Mouse (Mus musculus) left cerebral cortex, postnatal 25 days (tissue): ENCODE results near the gene 2610301B20Rik. TPM values are rescaled to one million over a fixed set of nuclear protein-coding genes. Genes with fewer than 3 reads are reported as not detected.

Experiments used
- DNase-seq, 2 experiments: peaks; one replicate each; pipeline ENCODE4 v3.0.0; 2022; ENCODE audit warnings: low spot score in 2 of 2, mixed read lengths in 1 of 2
- intact Hi-C: fragments of 180-260 bp; cut with DNase I; formaldehyde crosslinking; loops from one replicate; pipeline ENCODE4 v1.15.1; 2025
- microRNA-seq, 2 experiments: library from miRNA; unstranded; fragments of <30 nt; microRNA quantifications; one replicate each; pipeline ENCODE4 v1.2.0; 2022
- total RNA-seq, 2 experiments: library from RNA; stranded (reverse); gene quantifications; 2 replicates each; pipeline ENCODE4 v1.2.3; 2021

2610301B20Rik gene
- total RNA-seq, 2 experiments from 2014 or later = 32.6 to 34.3 TPM

DNA sequence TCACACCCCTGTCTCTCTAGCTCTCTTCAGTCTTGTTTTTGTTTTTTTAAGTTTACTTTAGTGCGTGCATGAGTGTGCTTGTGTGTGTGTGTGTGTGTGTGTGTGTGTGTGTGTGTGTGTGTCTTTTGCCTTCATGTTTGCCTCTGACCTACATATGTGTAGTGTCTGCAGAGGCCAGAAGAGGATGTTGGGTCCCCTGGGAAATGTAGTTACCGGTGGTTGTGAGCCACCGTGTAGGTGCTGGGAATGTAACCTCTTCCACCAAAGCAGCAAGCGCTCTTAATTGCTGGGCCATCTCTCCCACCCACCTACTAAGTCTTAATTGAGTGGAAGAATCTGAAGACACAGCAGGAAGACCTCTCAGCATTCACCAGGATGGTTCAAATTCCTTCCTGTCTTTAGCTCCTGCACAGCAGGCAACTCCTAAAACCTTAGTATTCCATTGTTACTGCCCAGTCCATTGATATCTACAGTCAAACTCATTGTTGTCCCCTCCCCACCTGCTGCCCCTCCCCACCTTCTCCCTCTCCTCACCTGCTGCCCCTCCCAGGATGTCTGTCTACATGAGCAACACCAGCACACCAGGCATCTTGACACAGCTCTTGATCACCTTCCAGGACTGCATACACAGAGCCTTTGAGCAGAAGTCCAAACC, 57.9 kb downstream of the 2610301B20Rik start:
- no peak for DNase-seq
- intact Hi-C loops = no loop called here

DNA sequence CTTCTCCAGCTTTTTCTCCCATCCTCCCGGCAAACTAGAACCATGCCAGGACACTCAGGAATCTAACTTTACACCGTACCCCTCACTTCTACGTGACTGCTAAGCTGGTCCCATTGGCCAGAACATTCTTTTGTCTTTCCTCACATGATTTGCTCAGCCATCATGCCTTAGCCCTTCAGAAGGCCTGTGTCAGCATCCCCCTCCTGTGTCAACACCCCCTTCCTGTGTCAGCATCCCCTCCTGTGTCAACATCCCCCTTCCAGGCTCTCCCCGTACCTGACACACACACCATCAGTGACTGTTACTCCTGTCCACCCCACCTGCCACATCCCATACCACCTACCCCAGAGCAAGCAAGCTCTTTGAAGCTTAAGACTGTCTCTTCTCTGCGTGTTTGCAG, 58.5 kb downstream of the 2610301B20Rik start:
- intact Hi-C loops = no loop called here
- no peak for DNase-seq

DNA sequence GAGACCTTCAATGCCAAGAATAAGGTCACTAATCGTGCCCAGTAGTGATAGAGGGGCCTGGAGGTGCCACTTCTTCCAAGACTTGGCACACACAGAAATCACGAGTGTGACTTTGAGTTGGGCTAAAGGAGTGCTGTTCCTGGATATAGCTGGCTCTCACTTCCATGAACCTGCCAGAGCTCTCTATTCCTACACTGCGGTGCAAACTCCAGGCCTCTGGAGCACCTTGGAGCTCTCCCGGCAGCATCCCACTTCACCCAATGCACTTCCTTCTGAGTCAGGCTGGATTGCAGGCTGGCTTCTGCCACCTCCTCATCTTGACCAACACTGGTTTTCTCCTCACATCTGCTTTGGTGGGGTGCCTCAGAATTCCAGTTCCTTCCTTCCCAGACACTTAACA, 62.5 kb downstream of the 2610301B20Rik start:
- DNase-seq = no peak
- intact Hi-C loops = no loop called here

Small RNA genes lying within 50 kb of the gene (microRNA-seq; reads per million reads assigned to microRNA genes)
- 0 reads per million in 2 experiments for gene Mir3471-1
- 6.4 to 7.7 reads per million in 2 experiments for gene n-TSaga9
